Mouse (Mus musculus): ENCODE measurements around the gene Flvcr2. TPM values are rescaled to one million over a fixed set of nuclear protein-coding genes. Genes with fewer than 3 reads are reported as not detected.

The Flvcr2 gene
- polyA plus RNA-seq, 1 experiment from 2014 or later, result 4.9 TPM

DNA sequence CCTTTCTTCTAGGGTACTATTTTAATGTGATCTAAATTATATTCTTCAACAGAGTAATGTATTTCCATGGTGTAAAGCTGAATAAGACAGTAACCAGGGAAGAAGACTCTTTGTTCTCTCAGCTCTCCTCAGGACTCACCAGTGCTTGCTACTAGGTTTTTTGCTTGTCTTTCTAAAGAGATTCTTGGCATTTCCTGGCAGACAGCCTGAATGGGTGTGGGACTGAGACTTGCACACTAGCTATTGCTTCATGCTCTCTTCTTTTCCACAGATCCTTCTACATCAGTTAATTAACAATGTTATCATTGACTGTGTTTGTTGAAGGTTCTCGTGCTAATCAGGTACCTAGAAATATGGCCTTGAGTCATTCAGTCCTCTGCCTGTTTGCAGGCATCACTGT lies 107.9 kb downstream of the Flvcr2 start:
- H3K4me1 ChIP-seq, result no peaks in the 10 kb centered on the region
- H3K4me3 ChIP-seq, result no peak overlapping the region
- H3K9me3 ChIP-seq, result no peaks in the 10 kb centered on the region
- WGBS, result 73% methylated on average over 1 of the region's 1 CpGs
- H3K36me3 ChIP-seq, result peaks cover 29% of the 10 kb centered on the region
- no peak overlapping the region for H3K27ac ChIP-seq
- no peak for DNase-seq (ENCODE audit: low spot score)
- H3K27me3 ChIP-seq (ENCODE audit: insufficient read depth, poor library complexity, severe bottlenecking), result no peaks in the 10 kb centered on the region

DNA sequence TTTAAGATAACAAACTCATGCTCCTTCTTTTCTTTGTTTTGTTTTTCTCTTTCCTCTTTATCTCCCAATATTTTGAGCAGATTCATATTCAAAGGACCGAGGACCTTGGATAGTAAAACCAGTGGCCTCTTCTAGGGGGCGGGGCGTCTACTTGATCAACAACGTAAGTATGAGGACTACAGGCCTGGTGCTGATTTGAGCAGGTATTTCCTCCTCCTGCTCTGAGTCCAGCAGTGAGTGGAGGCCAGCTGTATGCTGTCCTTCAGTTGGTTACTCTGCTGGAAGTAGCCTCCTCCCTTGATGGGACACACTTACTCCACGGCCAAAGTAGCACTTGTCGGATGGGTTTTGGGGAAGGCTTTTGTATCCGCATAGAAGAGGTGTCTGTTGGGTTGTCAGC lies 111.0 kb downstream of the Flvcr2 start:
- Histone ChIP-seq H3K27ac (no peak overlapping the region), H3K9me3 (no peaks in the 10 kb centered on the region), H3K36me3 (peaks cover 24% of the 10 kb centered on the region), H3K4me3 (no peak overlapping the region), H3K27me3 (ENCODE audit: insufficient read depth, poor library complexity, severe bottlenecking) (no peaks in the 10 kb centered on the region), H3K4me1 (no peaks in the 10 kb centered on the region)
- peak; percentile 51 for DNase-seq (ENCODE audit: low spot score)
- 81% methylated on average over 7 of the region's 7 CpGs for WGBS

DNA sequence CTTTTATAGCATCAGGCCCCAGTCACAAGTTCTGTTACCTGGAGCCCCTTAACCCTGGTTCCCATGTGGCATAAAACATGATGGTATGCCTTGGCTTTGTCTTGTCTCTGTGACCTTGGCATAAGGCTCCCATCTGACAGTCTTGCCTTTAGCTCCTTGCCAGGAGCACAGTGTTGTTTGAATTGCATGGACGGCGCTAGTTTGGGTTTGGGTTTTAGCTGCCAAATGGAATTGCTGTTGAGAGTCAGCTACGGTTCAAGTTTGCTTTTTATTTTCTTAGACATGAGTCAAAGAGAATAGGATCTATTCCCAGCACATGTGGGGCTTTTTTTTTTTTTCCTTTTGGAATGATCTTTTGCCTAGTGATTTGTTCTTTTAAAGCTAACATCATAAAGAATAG lies 112.8 kb downstream of the Flvcr2 start:
- WGBS, result 77% methylated on average over 3 of the region's 3 CpGs
- no peaks in the 10 kb centered on the region for H3K27me3 ChIP-seq (ENCODE audit: insufficient read depth, poor library complexity, severe bottlenecking)
- peak; percentile 41 for DNase-seq (ENCODE audit: low spot score)
- no peaks in the 10 kb centered on the region for H3K4me1 ChIP-seq
- peaks cover 17% of the 10 kb centered on the region for H3K36me3 ChIP-seq
- H3K27ac ChIP-seq, result no peak overlapping the region
- H3K9me3 ChIP-seq, result no peaks in the 10 kb centered on the region
- H3K4me3 ChIP-seq, result no peak overlapping the region

DNA sequence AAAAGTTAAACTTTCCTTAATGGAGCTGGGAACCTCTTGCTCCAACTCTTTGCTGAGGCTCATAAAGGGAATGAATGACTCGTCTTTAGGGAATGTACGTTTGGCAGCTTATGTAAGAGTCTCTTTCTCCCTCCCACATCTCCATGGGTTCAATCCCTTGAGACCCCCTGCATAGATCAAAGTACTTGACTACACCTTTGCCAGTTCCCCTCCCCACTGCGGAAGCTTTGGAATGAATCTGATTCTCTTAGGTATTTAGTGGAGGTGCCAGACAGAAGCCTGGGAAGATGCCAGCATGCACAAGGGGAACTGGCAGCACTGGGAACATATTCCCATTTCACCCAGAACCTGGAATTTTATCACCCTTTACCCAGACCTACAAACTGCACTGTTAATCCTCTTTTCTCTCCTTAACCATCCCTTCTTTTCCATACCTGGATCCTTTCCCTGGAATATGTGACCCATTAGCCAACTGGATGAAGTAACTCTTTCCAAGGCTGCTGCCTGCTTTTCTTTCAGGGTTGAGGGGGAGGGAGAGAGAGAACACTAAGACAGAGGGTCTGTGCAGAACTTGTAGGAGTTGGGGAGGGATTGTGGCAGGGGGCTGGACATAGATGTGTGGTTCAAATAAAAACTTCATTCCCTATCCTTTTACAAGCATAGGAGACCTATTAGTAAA lies 113.3 kb downstream of the Flvcr2 start:
- no peak for DNase-seq (ENCODE audit: low spot score)
- no peaks in the 10 kb centered on the region for H3K9me3 ChIP-seq
- no peak overlapping the region for H3K27ac ChIP-seq
- no peaks in the 10 kb centered on the region for H3K4me1 ChIP-seq
- 35% methylated on average over 3 of the region's 3 CpGs for WGBS
- H3K4me3 ChIP-seq, result no peak overlapping the region
- H3K36me3 ChIP-seq, result peaks cover 20% of the 10 kb centered on the region
- no peaks in the 10 kb centered on the region for H3K27me3 ChIP-seq (ENCODE audit: insufficient read depth, poor library complexity, severe bottlenecking)

DNA sequence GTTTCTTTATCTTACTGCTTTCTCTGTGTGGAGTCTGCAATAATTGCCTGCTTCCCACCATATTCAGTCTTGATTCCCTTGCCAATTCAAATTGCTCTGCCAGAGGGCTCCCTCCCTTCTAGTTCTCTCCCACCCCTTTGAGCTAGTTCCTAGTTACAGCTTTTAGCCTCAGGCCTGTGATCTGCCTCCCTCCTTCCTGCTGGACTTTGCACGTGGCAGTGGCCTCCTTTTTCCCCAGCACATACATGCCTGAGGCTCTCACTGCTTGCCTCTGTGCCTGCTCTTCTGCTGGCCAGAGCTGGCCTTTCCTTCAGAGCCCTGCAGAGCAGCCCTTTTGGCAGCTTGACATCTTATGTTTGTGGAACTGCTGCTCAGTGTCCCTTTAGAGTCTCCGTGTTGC lies 116.2 kb downstream of the Flvcr2 start:
- Histone ChIP-seq H3K4me1 (no peaks in the 10 kb centered on the region), H3K27ac (no peak overlapping the region), H3K9me3 (no peaks in the 10 kb centered on the region), H3K36me3 (peaks cover 14% of the 10 kb centered on the region; the same call in 1 of the 2 replicates), H3K4me3 (no peak overlapping the region), H3K27me3 (ENCODE audit: insufficient read depth, poor library complexity, severe bottlenecking) (no peaks in the 10 kb centered on the region)
- 42% methylated on average over 2 of the region's 2 CpGs for WGBS
- DNase-seq (ENCODE audit: low spot score), result no peak

Small RNA genes lying within 50 kb of the gene (microRNA-seq; reads per million reads assigned to microRNA genes)
- gene Gm47285, result not detected

Other genes starting within 250 kb of the Flvcr2 start
- gene Jdp2, start 147.5 kb upstream of the Flvcr2 start, polyA plus RNA-seq (2016; fragmentation: Nextera tagmentation; extraction: Ambion mirVana), result 0.63 and 0.68 TPM in 2 replicates
- 4.7 and 7.1 TPM in 2 replicates for gene Batf, start 59.9 kb upstream of the Flvcr2 start, polyA plus RNA-seq (2016; fragmentation: Nextera tagmentation; extraction: Ambion mirVana)
- gene Erg28, start 78.0 kb downstream of the Flvcr2 start, polyA plus RNA-seq (2016; fragmentation: Nextera tagmentation; extraction: Ambion mirVana), result 109 and 114 TPM in 2 replicates
- 14.9 and 18.1 TPM in 2 replicates for gene Ttll5, start 78.1 kb downstream of the Flvcr2 start, polyA plus RNA-seq (2016; fragmentation: Nextera tagmentation; extraction: Ambion mirVana)